Comparison of ENCODE assay signal across 14 mouse cellular contexts in genomic region chr4:109241221-109241620, GRCm38 (mm10). TPM values are rescaled to one million over a fixed set of nuclear protein-coding genes. Genes with fewer than 3 reads are reported as not detected.
DNase-seq lines count a peak whose midpoint lies in the region; ATAC-seq and TF ChIP-seq lines count a peak whose summit lies in the region.
"Had no signal": no experiment of that assay in that cellular context is flagged by ENCODE, and none has a peak within 500 bp of the region (broad histone marks: within the 10 kb centered on the region; RNA-seq: fewer than 3 reads in every experiment).

No protein-coding gene starts in this region.

- H3K9ac ChIP-seq in heart, embryonic 11.5 days (ENCODE audit: low read depth, low read length), result no peak overlapping the region
- H3K9ac ChIP-seq in embryonic facial prominence, embryonic 11.5 days (replicated peaks; ENCODE audit: low read length), result no peak overlapping the region
- no peak overlapping the region for H3K9ac ChIP-seq in limb, embryonic 14.5 days (ENCODE audit: low read depth, low read length, severe bottlenecking)
- H3K9ac ChIP-seq: forebrain, embryonic 13.5 days; limb, embryonic 12.5 days; lung, embryonic 14.5 days had no signal

- no peak overlapping the region for H3K4me3 ChIP-seq in heart, embryonic 11.5 days (ENCODE audit: low read depth, low read length)
- no peak overlapping the region for H3K4me3 ChIP-seq in embryonic facial prominence, embryonic 11.5 days (ENCODE audit: low read depth, low read length)
- H3K4me3 ChIP-seq in limb, embryonic 14.5 days (replicated peaks; ENCODE audit: low read length), result no peak overlapping the region
- H3K4me3 ChIP-seq: forebrain, embryonic 13.5 days; limb, embryonic 12.5 days had no signal

- H3K27ac ChIP-seq in heart, embryonic 11.5 days (ENCODE audit: low read depth, low read length), result no peak overlapping the region
- H3K27ac ChIP-seq in embryonic facial prominence, embryonic 11.5 days (replicated peaks; ENCODE audit: low read depth, low read length), result no peak overlapping the region
- H3K27ac ChIP-seq in limb, embryonic 14.5 days (replicated peaks; ENCODE audit: low read depth, low read length), result no peak overlapping the region
- H3K27ac ChIP-seq: forebrain, embryonic 13.5 days; limb, embryonic 12.5 days had no signal

- intact Hi-C loops in heart, postnatal 10 days (cut with DNase I), result no loop called here

- H3K4me2 ChIP-seq in heart, embryonic 11.5 days, result no peak overlapping the region
- H3K4me2 ChIP-seq in embryonic facial prominence, embryonic 11.5 days (ENCODE audit: low read depth, low read length), result no peak overlapping the region
- no peak overlapping the region for H3K4me2 ChIP-seq in limb, embryonic 14.5 days (replicated peaks; ENCODE audit: low read depth, low read length, severe bottlenecking)
- H3K4me2 ChIP-seq: forebrain, embryonic 13.5 days; limb, embryonic 12.5 days; lung, embryonic 14.5 days had no signal

- no peaks in the 10 kb centered on the region for H3K27me3 ChIP-seq in heart, embryonic 11.5 days (ENCODE audit: control insufficient read depth, insufficient read depth, low read length)
- H3K27me3 ChIP-seq in embryonic facial prominence, embryonic 11.5 days (ENCODE audit: control insufficient read depth, insufficient read depth, low read length), result no peaks in the 10 kb centered on the region
- H3K27me3 ChIP-seq in limb, embryonic 14.5 days (ENCODE audit: control insufficient read depth, insufficient read depth, low read length), result no peaks in the 10 kb centered on the region
- H3K27me3 ChIP-seq: forebrain, embryonic 13.5 days; limb, embryonic 12.5 days had no signal

- peak; percentile 37 to 40 for DNase-seq in heart, postnatal 10 days
- peak; percentile 61 for DNase-seq in ZHBTc4 (ENCODE audit: low read depth, low spot score)
- peak; percentile 76 for DNase-seq in embryonic facial prominence, embryonic 11.5 days (ENCODE audit: low spot score)
- peak; percentile 56 for DNase-seq in limb, embryonic 14.5 days (ENCODE audit: low spot score)
- no peak for DNase-seq in kidney, postnatal 14 days
- no peak for DNase-seq in spleen, postnatal 14 days (ENCODE audit: low spot score in 2 of 2)
- DNase-seq in right cerebral cortex, adult 2 months (ENCODE audit: low spot score in 2 of 2), result no peak

- no peak for TF ChIP-seq POLR2A in limb, embryonic 14.5 days (IDR thresholded peaks at IDR 0.05; ENCODE audit: borderline replicate concordance, extremely low read depth, insufficient read depth, insufficient read length)

- ATAC-seq in heart, embryonic 11.5 days (replicated peaks; ENCODE audit: insufficient number of reproducible peaks, low FRiP score, low TSS enrichment), result no peak
- ATAC-seq in embryonic facial prominence, embryonic 11.5 days (replicated peaks; ENCODE audit: insufficient number of reproducible peaks, low FRiP score, low TSS enrichment, low read depth), result 0 out of 2 replicates have a peak, but pooled peaks have one; percentile 34
- no peak for ATAC-seq in limb, embryonic 14.5 days (ENCODE audit: low FRiP score, low read depth)
- ATAC-seq: intestine, postnatal 0 days had no signal

- H3K4me1 ChIP-seq in heart, embryonic 11.5 days (ENCODE audit: control insufficient read depth, insufficient read depth, low read length), result peaks cover 5% of the 10 kb centered on the region
- no peaks in the 10 kb centered on the region for H3K4me1 ChIP-seq in embryonic facial prominence, embryonic 11.5 days (ENCODE audit: control insufficient read depth, insufficient read depth, low read length)
- H3K4me1 ChIP-seq in limb, embryonic 14.5 days (ENCODE audit: control insufficient read depth, insufficient read depth, low read length), result peaks cover 10% of the 10 kb centered on the region; the same call in 1 of the 2 replicates

- H3K9me3 ChIP-seq in heart, embryonic 11.5 days (replicated peaks; ENCODE audit: control insufficient read depth, low read length), result no peaks in the 10 kb centered on the region
- no peaks in the 10 kb centered on the region for H3K9me3 ChIP-seq in embryonic facial prominence, embryonic 11.5 days (replicated peaks; ENCODE audit: control insufficient read depth, low read length)
- H3K9me3 ChIP-seq in limb, embryonic 14.5 days (ENCODE audit: control insufficient read depth, low read length), result no peaks in the 10 kb centered on the region
- H3K9me3 ChIP-seq: forebrain, embryonic 13.5 days; limb, embryonic 12.5 days had no signal

- H3K36me3 ChIP-seq in heart, embryonic 11.5 days (ENCODE audit: control insufficient read depth, insufficient read depth, low read length), result no peaks in the 10 kb centered on the region
- H3K36me3 ChIP-seq in embryonic facial prominence, embryonic 11.5 days (replicated peaks; ENCODE audit: control insufficient read depth, insufficient read depth, low read depth, low read length), result no peaks in the 10 kb centered on the region
- H3K36me3 ChIP-seq in limb, embryonic 14.5 days (ENCODE audit: control insufficient read depth, insufficient read depth, low read length), result no peaks in the 10 kb centered on the region
- H3K36me3 ChIP-seq: limb, embryonic 12.5 days had no signal

RNA-seq across cellular contexts. Expression of gene Calr4, which starts 6.9 kb away (rescaled TPM):
- under 1 TPM in 1 of 2 experiments, not detected in 1; 0.22 TPM for total RNA-seq in heart, postnatal 10 days (2021)
- 0.23 and 0.34 TPM in 2 replicates for polyA plus RNA-seq in heart, embryonic 11.5 days (2014; fragmentation: Nextera tagmentation; extraction: Ambion mirVana)
- 0.14 and 0.28 TPM in 2 replicates for polyA plus RNA-seq in embryonic facial prominence, embryonic 11.5 days (2014; fragmentation: Nextera tagmentation; extraction: Ambion mirVana)
- 0.13 and 0.20 TPM in 2 replicates for polyA plus RNA-seq in limb, embryonic 14.5 days (2012; rRNA removed)
- 0.12 TPM in 1 of 2 replicates, not detected in the other for polyA plus RNA-seq in limb, embryonic 14.5 days (2014; fragmentation: Nextera tagmentation; extraction: Ambion mirVana)
- total RNA-seq: gastrocnemius, postnatal 10 days; monocyte, adult 5-6 weeks had no signal
- polyA plus RNA-seq: limb, embryonic 12.5 days; lung, embryonic 14.5 days had no signal

RNA-seq across cellular contexts. Expression of gene Eps15, which starts 38.8 kb away (rescaled TPM):
- total RNA-seq in heart, postnatal 10 days (2021), result 10 to 100 TPM; 51.5 to 54.9 TPM
- 38.5 and 45.6 TPM in 2 replicates for polyA plus RNA-seq in heart, embryonic 11.5 days (2014; fragmentation: Nextera tagmentation; extraction: Ambion mirVana)
- 50.3 and 50.7 TPM in 2 replicates for polyA plus RNA-seq in embryonic facial prominence, embryonic 11.5 days (2014; fragmentation: Nextera tagmentation; extraction: Ambion mirVana)
- 23.3 and 27.0 TPM in 2 replicates for polyA plus RNA-seq in limb, embryonic 14.5 days (2012; rRNA removed)
- 36.3 and 40.0 TPM in 2 replicates for polyA plus RNA-seq in limb, embryonic 14.5 days (2014; fragmentation: Nextera tagmentation; extraction: Ambion mirVana)

RNA-seq across cellular contexts. Expression of gene Osbpl9, which starts 39.1 kb away (rescaled TPM):
- total RNA-seq in heart, postnatal 10 days (2021), result 10 to 100 TPM; 86.2 to 92.2 TPM
- polyA plus RNA-seq in heart, embryonic 11.5 days (2014; fragmentation: Nextera tagmentation; extraction: Ambion mirVana), result 46.2 and 56.0 TPM in 2 replicates
- 80.7 and 81.0 TPM in 2 replicates for polyA plus RNA-seq in embryonic facial prominence, embryonic 11.5 days (2014; fragmentation: Nextera tagmentation; extraction: Ambion mirVana)
- polyA plus RNA-seq in limb, embryonic 14.5 days (2012; rRNA removed), result 54.0 and 55.6 TPM in 2 replicates
- polyA plus RNA-seq in limb, embryonic 14.5 days (2014; fragmentation: Nextera tagmentation; extraction: Ambion mirVana), result 57.8 and 68.4 TPM in 2 replicates

Comparison
In these comparisons a context has a peak if more than half of its experiments do, and no peak if none do; other contexts are left out.
1. DNase-seq: peak in heart, postnatal 10 days (2 of 2), ZHBTc4 (single experiment), embryonic facial prominence, embryonic 11.5 days (single experiment) and limb, embryonic 14.5 days (single experiment); none in kidney, postnatal 14 days (single experiment), spleen, postnatal 14 days (0 of 2) and right cerebral cortex, adult 2 months (0 of 2).